Mouse (Mus musculus): ENCODE data around the gene Ap1ar. TPM values are rescaled to one million over a fixed set of nuclear protein-coding genes. Genes with fewer than 3 reads are reported as not detected.

The Ap1ar gene
- polyA plus RNA-seq, 1 experiment from 2014 or later: 42.2 TPM

- Histone ChIP-seq H3K27ac (ENCODE audit: low read length) (no peak overlapping the region), H3K27me3 (ENCODE audit: control insufficient read depth, insufficient read depth, low read length) (no peaks in the 10 kb centered on the region), H3K4me1 (ENCODE audit: control insufficient read depth, insufficient read depth, low read length) (no peaks in the 10 kb centered on the region), H3K4me2 (ENCODE audit: low read depth, low read length) (no peak overlapping the region), H3K36me3 (ENCODE audit: control insufficient read depth, insufficient read depth, low read length) (peaks cover 14% of the 10 kb centered on the region), H3K9me3 (replicated peaks; ENCODE audit: control insufficient read depth, low read length) (no peaks in the 10 kb centered on the region), H3K9ac (ENCODE audit: low read length) (no peak overlapping the region), H3K4me3 (replicated peaks; ENCODE audit: low read length) (no peak overlapping the region)
- 88% methylated on average over 7 of the region's 7 CpGs for WGBS
- no peak for ATAC-seq (ENCODE audit: insufficient read depth, low FRiP score)
These were observed 28.2 kb downstream of the Ap1ar start for GRCm38 (mm10) chr3:127809103-127809502.

GRCm38 (mm10) chr3:127807846-127808245, 29.5 kb downstream of the Ap1ar start:
- Histone ChIP-seq H3K36me3 (ENCODE audit: control insufficient read depth, insufficient read depth, low read length) (peaks cover 14% of the 10 kb centered on the region), H3K9me3 (replicated peaks; ENCODE audit: control insufficient read depth, low read length) (no peaks in the 10 kb centered on the region), H3K27ac (ENCODE audit: low read length) (no peak overlapping the region), H3K4me1 (ENCODE audit: control insufficient read depth, insufficient read depth, low read length) (no peaks in the 10 kb centered on the region), H3K4me3 (replicated peaks; ENCODE audit: low read length) (no peak overlapping the region), H3K4me2 (ENCODE audit: low read depth, low read length) (no peak overlapping the region), H3K27me3 (ENCODE audit: control insufficient read depth, insufficient read depth, low read length) (no peaks in the 10 kb centered on the region), H3K9ac (ENCODE audit: low read length) (no peak overlapping the region)
- no peak for ATAC-seq (ENCODE audit: insufficient read depth, low FRiP score)
- 89% methylated on average over 5 of the region's 5 CpGs for WGBS

- Histone ChIP-seq H3K36me3 (ENCODE audit: control insufficient read depth, insufficient read depth, low read length) (peaks cover 9% of the 10 kb centered on the region), H3K4me3 (replicated peaks; ENCODE audit: low read length) (no peak overlapping the region), H3K4me2 (ENCODE audit: low read depth, low read length) (no peak overlapping the region), H3K27ac (ENCODE audit: low read length) (no peak overlapping the region), H3K9me3 (replicated peaks; ENCODE audit: control insufficient read depth, low read length) (no peaks in the 10 kb centered on the region), H3K27me3 (ENCODE audit: control insufficient read depth, insufficient read depth, low read length) (no peaks in the 10 kb centered on the region), H3K9ac (ENCODE audit: low read length) (no peak overlapping the region), H3K4me1 (ENCODE audit: control insufficient read depth, insufficient read depth, low read length) (no peaks in the 10 kb centered on the region)
- 85% methylated on average over 6 of the region's 6 CpGs for WGBS
- ATAC-seq (ENCODE audit: insufficient read depth, low FRiP score): no peak
These were observed 31.3 kb downstream of the Ap1ar start for GRCm38 (mm10) chr3:127805991-127806390.

- no peak for ATAC-seq (ENCODE audit: insufficient read depth, low FRiP score)
- Histone ChIP-seq H3K4me1 (ENCODE audit: control insufficient read depth, insufficient read depth, low read length) (no peaks in the 10 kb centered on the region), H3K36me3 (ENCODE audit: control insufficient read depth, insufficient read depth, low read length) (peaks cover 9% of the 10 kb centered on the region), H3K27me3 (ENCODE audit: control insufficient read depth, insufficient read depth, low read length) (no peaks in the 10 kb centered on the region), H3K9me3 (replicated peaks; ENCODE audit: control insufficient read depth, low read length) (no peaks in the 10 kb centered on the region), H3K4me3 (replicated peaks; ENCODE audit: low read length) (no peak overlapping the region), H3K9ac (ENCODE audit: low read length) (no peak overlapping the region), H3K4me2 (ENCODE audit: low read depth, low read length) (no peak overlapping the region), H3K27ac (ENCODE audit: low read length) (no peak overlapping the region)
- WGBS: 80% methylated on average over 12 of the region's 12 CpGs
These were observed 32.3 kb downstream of the Ap1ar start for GRCm38 (mm10) chr3:127805071-127805470.

GRCm38 (mm10) chr3:127804439-127804838, 32.9 kb downstream of the Ap1ar start:
- Histone ChIP-seq H3K4me1 (ENCODE audit: control insufficient read depth, insufficient read depth, low read length) (no peaks in the 10 kb centered on the region), H3K27ac (ENCODE audit: low read length) (no peak overlapping the region), H3K9ac (ENCODE audit: low read length) (no peak overlapping the region), H3K4me3 (replicated peaks; ENCODE audit: low read length) (no peak overlapping the region), H3K27me3 (ENCODE audit: control insufficient read depth, insufficient read depth, low read length) (no peaks in the 10 kb centered on the region), H3K36me3 (ENCODE audit: control insufficient read depth, insufficient read depth, low read length) (peaks cover 9% of the 10 kb centered on the region), H3K9me3 (replicated peaks; ENCODE audit: control insufficient read depth, low read length) (no peaks in the 10 kb centered on the region), H3K4me2 (ENCODE audit: low read depth, low read length) (no peak overlapping the region)
- 87% methylated on average over 4 of the region's 4 CpGs for WGBS
- no peak for ATAC-seq (ENCODE audit: insufficient read depth, low FRiP score)

- WGBS: 36% methylated on average over 8 of the region's 8 CpGs
- Histone ChIP-seq H3K4me1 (ENCODE audit: control insufficient read depth, insufficient read depth, low read length) (no peaks in the 10 kb centered on the region), H3K4me3 (replicated peaks; ENCODE audit: low read length) (no peak overlapping the region), H3K9me3 (replicated peaks; ENCODE audit: control insufficient read depth, low read length) (no peaks in the 10 kb centered on the region), H3K27me3 (ENCODE audit: control insufficient read depth, insufficient read depth, low read length) (no peaks in the 10 kb centered on the region), H3K9ac (ENCODE audit: low read length) (no peak overlapping the region), H3K36me3 (ENCODE audit: control insufficient read depth, insufficient read depth, low read length) (peaks cover 2% of the 10 kb centered on the region; the same call in 1 of the 2 replicates), H3K4me2 (ENCODE audit: low read depth, low read length) (no peak overlapping the region), H3K27ac (ENCODE audit: low read length) (no peak overlapping the region)
- no peak for ATAC-seq (ENCODE audit: insufficient read depth, low FRiP score)
These were observed 34.5 kb downstream of the Ap1ar start for GRCm38 (mm10) chr3:127802814-127803213.

- 90% methylated on average over 8 of the region's 8 CpGs for WGBS
- Histone ChIP-seq H3K4me1 (ENCODE audit: control insufficient read depth, insufficient read depth, low read length) (no peaks in the 10 kb centered on the region), H3K4me2 (ENCODE audit: low read depth, low read length) (no peak overlapping the region), H3K9me3 (replicated peaks; ENCODE audit: control insufficient read depth, low read length) (no peaks in the 10 kb centered on the region), H3K4me3 (replicated peaks; ENCODE audit: low read length) (no peak overlapping the region), H3K9ac (ENCODE audit: low read length) (no peak overlapping the region), H3K27ac (ENCODE audit: low read length) (no peak overlapping the region), H3K36me3 (ENCODE audit: control insufficient read depth, insufficient read depth, low read length) (no peaks in the 10 kb centered on the region), H3K27me3 (ENCODE audit: control insufficient read depth, insufficient read depth, low read length) (no peaks in the 10 kb centered on the region)
- no peak for ATAC-seq (ENCODE audit: insufficient read depth, low FRiP score)
These were observed 36.2 kb downstream of the Ap1ar start for GRCm38 (mm10) chr3:127801162-127801561.

- H3K4me3 ChIP-seq (replicated peaks; ENCODE audit: low read length): no peak overlapping the region
- no peaks in the 10 kb centered on the region for H3K27me3 ChIP-seq (ENCODE audit: control insufficient read depth, insufficient read depth, low read length)
- H3K27ac ChIP-seq (ENCODE audit: low read length): no peak overlapping the region
- peaks cover 2% of the 10 kb centered on the region for H3K4me1 ChIP-seq (ENCODE audit: control insufficient read depth, insufficient read depth, low read length)
- H3K4me2 ChIP-seq (ENCODE audit: low read depth, low read length): no peak overlapping the region
- H3K9me3 ChIP-seq (replicated peaks; ENCODE audit: control insufficient read depth, low read length): no peaks in the 10 kb centered on the region
- 96% methylated on average over 7 of the region's 7 CpGs for WGBS
- H3K36me3 ChIP-seq (ENCODE audit: control insufficient read depth, insufficient read depth, low read length): no peaks in the 10 kb centered on the region
- ATAC-seq (ENCODE audit: insufficient read depth, low FRiP score): no peak
- no peak overlapping the region for H3K9ac ChIP-seq (ENCODE audit: low read length)
These were observed 41.1 kb downstream of the Ap1ar start for GRCm38 (mm10) chr3:127796271-127796670.

- Histone ChIP-seq H3K36me3 (ENCODE audit: control insufficient read depth, insufficient read depth, low read length) (no peaks in the 10 kb centered on the region), H3K27me3 (ENCODE audit: control insufficient read depth, insufficient read depth, low read length) (no peaks in the 10 kb centered on the region), H3K4me3 (replicated peaks; ENCODE audit: low read length) (no peak overlapping the region), H3K9ac (ENCODE audit: low read length) (no peak overlapping the region), H3K4me2 (ENCODE audit: low read depth, low read length) (no peak overlapping the region), H3K27ac (ENCODE audit: low read length) (no peak overlapping the region), H3K9me3 (replicated peaks; ENCODE audit: control insufficient read depth, low read length) (no peaks in the 10 kb centered on the region), H3K4me1 (ENCODE audit: control insufficient read depth, insufficient read depth, low read length) (peaks cover 5% of the 10 kb centered on the region)
- 90% methylated on average over 3 of the region's 3 CpGs for WGBS
- no peak for ATAC-seq (ENCODE audit: insufficient read depth, low FRiP score)
These were observed 41.6 kb downstream of the Ap1ar start for GRCm38 (mm10) chr3:127795762-127796161.

GRCm38 (mm10) chr3:127793022-127793421, 44.3 kb downstream of the Ap1ar start:
- H3K36me3 ChIP-seq (ENCODE audit: control insufficient read depth, insufficient read depth, low read length): no peaks in the 10 kb centered on the region
- no peaks in the 10 kb centered on the region for H3K9me3 ChIP-seq (replicated peaks; ENCODE audit: control insufficient read depth, low read length)
- H3K27ac ChIP-seq (ENCODE audit: low read length): no peak overlapping the region
- peaks cover 9% of the 10 kb centered on the region for H3K4me1 ChIP-seq (ENCODE audit: control insufficient read depth, insufficient read depth, low read length)
- no peak overlapping the region for H3K4me2 ChIP-seq (ENCODE audit: low read depth, low read length)
- ATAC-seq (ENCODE audit: insufficient read depth, low FRiP score): no peak
- WGBS: 88% methylated on average over 7 of the region's 7 CpGs
- H3K9ac ChIP-seq (ENCODE audit: low read length): no peak overlapping the region
- H3K27me3 ChIP-seq (ENCODE audit: control insufficient read depth, insufficient read depth, low read length): peaks cover 5% of the 10 kb centered on the region; the same call in 1 of the 2 replicates
- no peak overlapping the region for H3K4me3 ChIP-seq (replicated peaks; ENCODE audit: low read length)
